Mouse (Mus musculus) layer of hippocampus, adult 9-10 months (tissue): ENCODE results near the gene Hexim2.

ENCODE experiments used
- DNase-seq: peaks from one replicate; pipeline ENCODE4 v3.0.0; 2022; ENCODE audit warnings: low spot score

The Hexim2 gene

DNA sequence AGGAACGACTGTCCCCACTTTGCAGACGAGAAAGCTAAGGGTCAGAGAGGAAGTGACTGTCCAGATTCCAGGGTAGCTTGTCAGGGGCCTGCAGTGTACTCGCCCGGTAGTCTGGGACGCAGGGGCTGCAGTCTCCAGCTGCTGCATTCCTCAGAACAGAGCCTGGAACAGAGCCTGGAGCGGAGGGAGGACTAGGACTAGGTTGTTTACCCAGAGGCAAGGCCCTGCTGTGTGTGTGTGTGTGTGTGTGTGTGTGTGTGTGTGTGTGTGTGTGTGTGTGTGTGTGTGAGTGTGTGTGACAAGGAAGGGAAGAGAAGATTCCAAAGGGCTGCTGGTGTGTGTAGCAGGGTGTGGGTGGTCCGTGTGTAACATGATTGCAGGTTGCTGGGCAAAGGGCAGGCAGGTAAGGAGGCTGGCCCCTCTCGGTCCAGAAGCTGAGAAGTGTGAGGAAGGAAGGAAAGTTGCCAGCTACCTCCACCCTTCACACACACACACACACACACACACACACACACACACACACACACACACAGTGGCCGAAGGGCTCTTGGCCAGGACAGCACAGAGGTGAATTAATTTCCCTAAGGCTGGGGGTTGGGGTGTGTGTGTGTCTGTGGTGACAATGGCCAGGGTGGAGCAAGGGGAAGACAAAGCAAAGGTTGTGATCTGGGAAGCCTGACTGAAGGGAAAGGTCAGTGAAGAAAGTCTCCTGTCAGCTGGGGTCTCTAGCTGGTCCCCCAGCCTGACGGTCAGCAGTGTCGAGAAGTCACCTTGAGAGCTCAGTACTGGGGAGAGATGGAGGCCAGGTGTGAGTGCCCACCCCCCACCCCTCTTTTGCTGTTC is 9.1 kb downstream of the Hexim2 start:
- no peak for DNase-seq

DNA sequence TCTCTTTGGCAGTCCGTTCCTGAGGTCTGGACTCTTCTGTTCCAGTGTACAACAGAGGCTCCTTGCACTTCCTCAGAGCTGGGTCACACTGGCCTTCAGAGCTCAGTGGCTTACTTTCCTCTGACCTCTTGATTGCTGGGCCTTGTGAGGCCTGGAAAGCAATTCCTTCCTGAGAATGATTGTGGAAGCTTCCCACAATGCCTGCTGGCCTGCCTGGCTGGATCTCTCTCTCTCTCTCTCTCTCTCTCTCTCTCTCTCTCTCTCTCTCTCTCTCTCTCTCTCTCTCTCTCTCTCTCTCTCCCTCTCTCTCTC is 9.7 kb downstream of the Hexim2 start:
- no peak for DNase-seq

DNA sequence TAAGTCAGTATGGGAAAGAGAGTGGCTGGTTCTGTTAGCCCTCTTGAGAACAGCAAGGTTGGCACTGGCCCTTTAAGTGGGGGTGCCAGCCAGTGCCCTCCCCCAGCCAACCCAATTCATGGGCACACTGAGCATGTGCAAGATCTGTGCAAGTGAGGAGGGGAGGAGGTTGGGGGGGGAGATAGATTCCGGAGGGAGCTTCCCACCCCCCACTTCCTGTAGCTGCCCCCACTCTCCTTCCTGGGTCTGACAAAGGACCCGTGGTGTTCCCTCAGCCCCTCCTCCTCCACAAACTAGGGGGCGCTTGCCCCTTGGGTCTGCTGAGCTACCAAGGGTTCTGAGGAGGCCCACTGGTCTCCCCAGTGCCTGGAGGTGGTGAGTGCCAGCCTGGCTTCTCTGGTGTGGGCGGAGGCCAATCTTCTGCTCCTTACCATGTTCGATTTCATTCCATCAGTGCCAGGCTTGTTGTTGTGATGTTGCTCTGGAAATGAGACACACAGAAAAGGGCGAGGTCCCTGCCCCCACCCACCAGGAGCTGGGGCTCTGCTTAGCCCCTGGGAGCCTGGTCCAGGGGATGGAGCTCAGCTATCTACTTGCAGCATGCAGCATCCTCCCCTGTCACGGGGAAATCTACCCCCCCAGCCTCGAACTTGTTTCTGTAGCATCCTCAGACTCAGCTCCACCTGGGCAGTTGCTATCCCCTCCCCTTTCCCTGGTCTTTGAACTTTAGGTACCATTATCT is 10.4 kb downstream of the Hexim2 start:
- DNase-seq, result peak; percentile 84

DNA sequence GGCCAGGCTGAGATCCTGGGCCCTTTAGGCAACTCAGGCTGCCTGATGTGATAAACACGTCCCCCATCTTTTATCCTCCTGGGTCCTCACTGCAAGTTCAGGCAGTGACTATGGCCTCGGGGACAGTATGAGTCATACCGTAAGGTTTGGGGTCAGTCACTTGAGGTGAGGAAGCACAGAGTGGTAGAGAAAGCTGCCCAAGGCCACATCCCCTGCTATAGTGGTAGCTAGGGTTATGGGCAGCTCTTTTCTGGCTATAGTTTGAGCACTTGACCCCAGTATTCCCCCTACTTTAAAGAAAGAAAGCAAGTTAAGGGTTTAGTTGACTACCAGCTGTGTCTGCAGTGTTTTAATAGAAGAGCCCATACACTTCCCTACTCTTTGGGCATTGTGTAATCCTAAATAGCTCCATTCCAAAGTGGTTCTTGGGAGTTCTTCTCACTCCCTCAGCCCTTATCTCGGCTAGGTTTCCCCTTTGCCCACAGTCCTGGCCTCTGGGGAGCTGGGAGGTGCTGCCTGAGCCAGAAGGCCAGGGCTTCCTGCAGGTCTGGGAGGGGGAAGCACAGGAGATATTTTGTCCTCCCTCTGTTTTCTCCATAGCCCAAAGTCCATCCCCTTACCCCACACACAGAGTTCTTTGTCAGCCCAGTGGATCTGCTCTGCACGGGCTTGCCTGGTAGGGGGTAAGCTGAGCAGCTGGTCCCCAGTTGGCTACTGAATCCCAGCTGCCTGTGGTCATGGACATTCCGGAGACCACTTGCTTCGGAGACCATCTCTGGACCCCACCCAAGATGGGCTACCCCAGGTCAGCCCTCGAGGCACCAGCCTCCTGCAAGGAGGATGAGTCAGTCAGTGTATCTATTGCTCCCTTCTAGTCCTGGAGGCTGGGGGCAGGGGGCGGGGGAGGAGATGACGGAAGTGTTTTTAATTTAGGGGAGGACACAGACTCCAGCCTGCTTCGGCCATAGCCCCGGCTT is 12.4 kb downstream of the Hexim2 start:
- no peak for DNase-seq

DNA sequence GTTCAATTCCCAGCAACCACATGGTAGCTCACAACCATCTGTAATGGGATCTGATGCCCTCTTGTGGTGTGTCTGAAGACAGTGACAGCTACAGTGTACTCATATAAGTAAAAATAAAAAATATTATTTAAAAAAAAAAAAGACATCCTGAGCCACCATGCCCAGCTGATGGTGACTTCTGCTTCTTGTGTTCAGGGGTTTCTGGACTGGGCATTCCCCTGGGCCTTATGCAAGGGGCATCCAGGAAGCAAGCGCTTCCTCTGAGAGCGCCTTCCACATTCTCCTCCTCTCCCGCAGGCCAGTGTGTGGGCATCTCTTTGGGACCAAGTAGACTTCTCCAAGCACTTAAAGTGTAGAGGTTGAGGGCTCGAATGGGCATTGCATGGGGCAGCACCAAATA is 14.2 kb downstream of the Hexim2 start:
- DNase-seq, result no peak

DNA sequence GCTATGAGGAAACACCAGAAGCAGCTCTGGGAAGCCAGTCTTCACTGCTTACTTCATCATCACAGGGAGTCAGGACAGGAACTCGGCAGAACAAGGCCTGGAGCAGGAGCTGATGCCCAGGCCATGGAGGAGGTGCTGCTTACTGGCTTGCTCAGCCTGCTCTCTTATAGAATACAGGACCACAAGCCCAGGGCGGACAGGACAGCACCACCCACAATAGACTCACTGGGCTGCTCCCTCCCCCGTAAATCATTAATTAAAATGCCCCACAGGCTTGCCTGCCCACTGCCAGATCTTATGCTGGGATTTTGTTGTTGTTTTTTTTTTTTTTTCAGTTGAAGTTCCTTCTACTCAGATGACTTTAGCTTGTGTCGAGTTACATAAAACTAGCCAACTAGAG is 15.5 kb downstream of the Hexim2 start:
- no peak for DNase-seq

DNA sequence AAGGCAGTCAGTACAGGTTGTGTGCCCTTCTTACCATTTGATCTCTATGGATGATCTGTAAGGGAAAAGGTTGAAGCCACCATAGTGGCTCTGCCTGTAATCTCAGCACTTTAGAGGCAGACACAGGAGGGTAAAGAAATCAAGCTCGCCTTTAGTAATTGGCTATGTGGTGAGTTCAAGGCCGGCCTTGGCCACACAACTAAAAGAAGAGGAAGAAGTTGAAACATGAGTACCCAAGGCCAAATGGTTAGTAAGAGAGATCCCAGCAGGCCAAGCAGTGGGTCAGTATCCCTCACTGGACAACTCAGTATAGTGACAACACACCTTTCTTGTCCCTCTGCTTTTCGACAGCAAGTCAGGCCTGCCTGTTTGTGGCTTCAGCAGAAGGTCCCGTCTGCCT is 17.5 kb downstream of the Hexim2 start:
- DNase-seq, result no peak

DNA sequence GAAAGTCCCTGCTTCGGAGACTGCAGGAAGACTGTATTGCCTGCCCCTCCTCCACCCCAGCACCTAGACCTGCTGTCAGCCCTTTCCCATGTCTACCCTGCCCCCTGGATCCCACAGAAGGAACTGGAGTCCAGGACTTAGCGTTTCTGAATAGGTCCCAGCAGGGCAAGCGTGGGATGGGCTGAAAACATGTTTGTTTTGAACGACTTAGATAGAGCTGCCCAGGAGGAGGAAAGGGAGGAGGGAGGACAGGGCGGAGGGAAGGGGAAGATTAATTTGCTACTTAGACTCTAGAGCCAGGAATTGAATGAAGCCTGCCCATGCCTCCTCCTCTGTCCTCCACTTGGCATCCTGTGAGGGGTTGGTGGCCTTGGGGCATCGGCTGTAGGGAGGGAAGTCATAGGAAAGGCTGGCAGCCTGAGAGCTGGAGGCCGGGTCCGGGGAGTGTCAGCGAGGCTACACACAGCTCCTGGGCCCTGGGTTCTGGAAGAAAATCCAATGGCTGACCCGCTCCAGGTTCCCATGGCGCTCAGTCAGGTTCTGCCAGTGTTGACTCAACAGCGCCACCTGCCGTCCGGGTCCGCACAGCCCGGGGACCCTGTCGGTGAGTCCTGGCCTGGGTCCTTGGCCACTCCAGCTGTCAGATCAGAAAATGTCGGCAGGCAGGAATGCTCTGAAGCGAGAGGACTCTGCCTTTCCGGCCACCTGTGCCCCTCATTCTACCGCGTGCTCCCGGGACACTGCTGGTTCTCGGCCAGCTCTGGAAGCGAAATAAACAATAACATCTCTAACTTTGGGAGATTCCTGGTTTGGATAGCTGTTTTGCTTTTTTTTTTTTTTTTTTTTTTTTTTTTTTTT is 26.6 kb downstream of the Hexim2 start:
- DNase-seq, result peak; percentile 90

DNA sequence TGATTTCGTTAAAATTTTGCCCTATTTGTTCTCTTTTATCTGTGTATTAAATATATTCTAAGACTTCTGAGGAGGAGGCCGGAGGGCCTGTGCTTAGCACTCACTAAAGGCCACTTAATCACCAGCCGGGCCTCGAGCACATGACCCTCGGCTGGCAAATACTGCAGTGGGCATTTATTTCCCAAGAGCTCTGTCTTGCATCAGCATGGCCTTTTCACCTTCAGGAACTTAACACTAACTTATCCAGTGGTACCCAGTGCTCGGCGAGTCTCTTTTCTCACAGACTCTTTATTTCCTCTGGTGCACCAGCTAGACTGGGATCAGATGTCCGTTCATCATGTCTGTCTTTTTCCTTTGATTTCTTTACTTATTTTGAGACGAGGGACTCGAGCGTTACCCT is 28.5 kb downstream of the Hexim2 start:
- no peak for DNase-seq

DNA sequence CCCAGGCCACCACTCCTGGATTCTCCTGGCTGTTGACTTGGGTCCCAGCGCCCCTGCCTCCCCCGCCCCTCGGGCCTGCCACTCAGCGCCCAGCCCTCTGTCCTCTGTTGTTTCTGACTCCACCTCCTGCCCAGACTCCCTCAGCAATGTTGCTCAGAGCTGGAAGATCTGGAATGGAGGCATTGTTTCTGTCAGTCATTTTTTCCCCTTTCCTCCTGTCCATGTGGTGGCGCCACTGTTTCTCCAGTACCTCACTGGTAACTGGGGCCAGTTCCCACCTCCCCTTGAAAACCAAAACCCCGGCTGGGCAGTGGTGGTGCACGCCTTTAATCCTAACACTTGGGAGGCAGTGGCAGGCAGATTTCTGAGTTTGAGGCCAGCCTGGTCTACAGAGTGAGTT is 29.2 kb downstream of the Hexim2 start:
- DNase-seq, result no peak

DNA sequence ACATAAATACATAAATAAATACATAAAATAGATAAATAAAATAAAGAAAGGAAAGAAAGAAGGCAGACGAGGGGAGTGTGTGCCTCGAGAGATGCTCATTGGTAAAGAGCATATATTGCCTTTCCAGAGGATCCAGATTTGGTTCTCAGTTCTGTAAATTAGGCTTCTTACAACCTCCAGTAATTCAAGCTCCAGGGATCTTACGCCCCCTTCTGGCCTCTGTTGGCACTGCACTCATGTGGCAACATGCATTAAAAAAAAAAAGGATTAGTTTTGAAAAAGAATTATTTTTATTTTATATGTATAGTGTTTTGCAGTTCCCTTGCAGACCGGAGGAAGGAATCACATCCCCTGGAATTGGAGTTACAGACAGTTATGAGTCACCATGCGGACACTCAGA is 29.9 kb downstream of the Hexim2 start:
- no peak for DNase-seq

DNA sequence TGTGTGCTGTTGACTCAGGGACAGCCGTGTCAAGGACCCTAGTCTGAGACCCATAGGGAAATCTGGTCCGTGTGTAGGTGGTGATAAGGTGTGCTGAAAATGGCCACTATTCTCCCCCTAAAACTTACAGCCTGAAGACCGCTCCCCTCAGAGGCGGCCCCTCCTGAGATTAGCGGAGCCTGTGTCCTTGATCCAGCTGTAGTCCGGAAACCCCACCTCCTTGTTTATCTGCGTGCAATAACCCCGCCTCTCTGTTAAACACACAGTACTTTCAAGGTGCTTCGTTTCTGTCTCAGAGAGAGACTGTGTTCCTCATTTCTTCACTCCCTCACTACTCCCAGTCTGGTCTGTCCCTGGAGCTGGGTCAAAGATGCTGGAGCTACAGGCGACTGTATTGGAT is 32.2 kb downstream of the Hexim2 start:
- DNase-seq, result no peak

DNA sequence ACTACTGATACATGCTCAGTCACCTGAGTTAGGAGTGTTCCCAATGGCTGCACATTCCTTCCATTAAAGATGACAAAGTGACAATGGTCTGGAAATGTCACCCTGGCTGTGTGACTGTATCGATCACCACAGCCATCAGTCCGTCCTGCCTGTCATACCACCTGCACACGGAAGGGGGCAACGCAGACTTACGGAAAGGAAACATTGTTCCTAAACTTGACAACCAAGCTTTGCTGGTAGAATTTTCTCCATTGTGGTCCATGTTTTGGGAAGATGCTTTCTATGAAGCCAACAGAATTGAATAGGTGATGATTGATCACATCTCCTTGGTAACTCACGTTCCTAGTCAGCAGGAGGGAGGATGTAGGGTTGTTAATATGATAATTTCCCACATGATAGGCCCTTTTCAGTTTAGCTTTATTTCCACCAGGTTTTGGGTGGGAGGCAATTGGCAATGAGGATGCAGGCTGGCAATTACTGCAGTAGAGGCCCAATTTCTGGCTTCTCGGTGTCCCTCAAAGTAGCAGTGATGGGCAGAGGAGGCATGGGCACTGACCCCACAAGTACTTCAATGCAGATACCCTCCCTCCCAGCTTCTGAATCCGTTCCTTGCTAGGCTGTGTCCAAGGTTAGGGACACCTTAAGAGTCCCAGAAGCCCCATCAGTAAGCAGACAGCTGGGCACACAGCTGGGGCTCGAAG is 36.6 kb downstream of the Hexim2 start:
- peak; percentile 92 for DNase-seq

DNA sequence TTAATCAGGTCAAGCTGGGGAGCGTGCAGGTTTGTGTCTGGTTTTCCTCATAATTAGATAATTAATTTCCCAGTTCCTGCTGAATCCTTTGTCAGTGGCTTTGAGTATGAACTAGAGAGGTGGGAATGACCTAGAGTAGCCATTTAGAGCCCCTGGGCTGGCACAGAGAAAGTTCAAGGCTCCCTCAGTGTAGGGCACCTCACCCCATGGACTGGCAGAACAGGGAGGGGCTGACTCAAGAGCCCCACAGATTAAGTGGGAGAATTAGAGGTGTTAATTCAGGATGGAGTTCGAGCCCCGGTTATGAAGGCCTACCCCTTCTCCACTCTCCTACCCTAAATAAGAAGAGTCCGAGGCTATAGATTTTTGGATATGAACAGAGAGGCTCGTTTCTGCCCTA is 37.4 kb downstream of the Hexim2 start:
- no peak for DNase-seq

DNA sequence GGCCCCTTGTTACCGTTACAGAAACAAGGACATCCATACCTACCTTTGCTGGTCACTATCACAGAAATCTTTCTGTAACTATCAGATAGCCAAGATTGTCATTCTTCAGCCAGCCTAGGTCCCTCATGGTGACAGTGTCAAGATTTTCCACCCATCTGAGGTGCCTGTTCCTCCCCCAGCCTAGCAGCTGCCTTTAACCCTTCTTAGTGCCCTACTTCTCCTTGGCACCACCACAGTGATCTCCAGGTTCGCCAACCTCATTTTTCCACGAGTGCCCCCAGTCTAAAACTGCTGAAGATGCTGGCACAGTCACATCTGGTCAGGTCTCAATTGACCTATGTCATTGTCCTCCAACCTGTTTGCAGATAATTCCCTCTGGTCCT is 37.9 kb downstream of the Hexim2 start:
- no peak for DNase-seq

DNA sequence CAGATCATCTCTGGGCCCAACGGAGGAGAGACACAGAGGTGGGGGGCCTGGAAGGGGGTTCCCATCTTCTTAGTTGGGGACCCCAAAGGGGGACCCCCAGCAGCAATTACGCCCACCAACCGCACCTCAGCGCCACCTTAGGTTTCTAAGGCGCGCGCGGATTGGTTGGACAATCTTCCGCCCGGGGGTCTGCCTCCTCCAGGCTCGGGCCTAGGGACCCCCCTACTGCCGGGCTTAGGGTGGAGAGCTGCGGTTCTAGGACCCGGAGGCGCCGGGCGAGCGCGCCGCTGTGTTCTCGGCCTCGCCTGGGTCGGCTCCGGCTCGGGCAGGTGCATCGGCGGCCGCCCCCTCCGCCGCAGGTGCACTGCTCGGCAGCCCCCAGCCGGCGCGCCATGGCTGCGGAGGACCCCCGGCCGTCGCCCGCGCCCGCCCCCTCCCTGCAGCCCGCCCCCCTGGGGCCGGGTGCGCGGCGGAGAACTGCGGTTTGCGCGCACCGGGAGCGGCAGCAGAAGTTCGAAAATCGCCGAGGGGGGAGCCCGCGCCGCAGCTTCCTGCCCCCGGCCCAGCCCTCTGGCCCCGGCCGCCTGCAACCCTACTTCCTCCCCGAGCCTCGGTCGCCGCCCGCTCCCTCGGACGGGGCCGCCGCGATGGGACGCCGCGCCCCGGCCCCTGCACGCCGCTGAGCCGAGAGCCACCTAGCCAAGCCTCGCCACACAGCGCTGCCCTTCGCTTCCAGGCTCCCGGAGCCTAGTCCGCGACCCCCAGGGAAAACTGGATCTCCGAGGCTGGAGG is 38.5 kb downstream of the Hexim2 start, which contains the start of gene Fmnl1:
Gene Fmnl1, plus strand, starts transcription at position 614 of the 792 bp plus-strand sequence.
- no peak for DNase-seq

DNA sequence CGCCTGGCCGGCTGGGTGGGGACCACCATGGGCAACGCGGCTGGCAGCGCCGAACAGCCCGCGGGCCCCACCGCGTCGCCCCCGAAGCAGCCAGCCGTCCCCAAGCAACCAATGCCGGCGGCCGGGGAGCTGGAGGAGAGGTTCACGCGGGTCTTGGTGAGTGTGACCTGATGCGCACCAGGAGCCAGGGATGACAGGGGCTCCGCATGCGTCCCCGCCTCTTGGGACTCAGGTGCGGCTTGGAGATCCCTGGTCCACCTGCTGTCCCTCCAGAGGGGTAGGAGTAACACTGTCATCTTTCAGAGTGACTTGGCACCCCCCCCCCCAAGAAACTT is 39.0 kb downstream of the Hexim2 start:
- DNase-seq, result no peak

DNA sequence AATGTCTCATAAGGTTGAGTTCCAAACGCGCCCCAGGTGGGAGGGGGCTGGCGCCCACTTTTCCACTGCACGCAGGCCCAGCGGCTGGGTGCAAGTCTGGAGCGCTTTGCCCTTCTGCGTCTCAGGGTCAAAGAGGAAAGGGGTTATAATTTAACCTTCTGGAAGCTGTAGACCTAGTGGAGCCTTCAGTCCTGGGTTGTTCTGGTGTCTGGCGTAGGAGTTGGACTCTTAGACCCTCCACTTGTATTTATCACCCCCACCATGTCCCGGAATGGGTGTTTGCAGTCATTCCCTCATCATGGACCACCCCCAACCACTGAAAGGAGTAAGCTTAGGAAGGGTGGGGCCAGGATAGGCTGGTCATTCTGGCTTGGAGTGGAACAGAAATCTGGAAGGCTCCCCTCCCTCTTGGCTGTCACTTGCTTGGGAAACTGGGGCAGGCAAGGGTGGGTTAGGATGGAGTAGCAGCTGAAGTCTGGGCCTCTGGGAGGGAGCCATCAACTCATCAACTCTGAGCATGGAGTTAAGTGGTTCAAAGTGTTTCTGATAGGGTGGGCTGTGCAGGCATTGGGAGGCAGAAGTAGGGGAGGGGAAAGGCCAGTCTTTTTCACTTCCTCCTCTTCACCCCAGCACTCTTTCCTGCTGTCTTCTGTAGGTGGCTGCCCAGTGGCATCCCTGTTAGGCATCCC is 39.6 kb downstream of the Hexim2 start:
- no peak for DNase-seq

DNA sequence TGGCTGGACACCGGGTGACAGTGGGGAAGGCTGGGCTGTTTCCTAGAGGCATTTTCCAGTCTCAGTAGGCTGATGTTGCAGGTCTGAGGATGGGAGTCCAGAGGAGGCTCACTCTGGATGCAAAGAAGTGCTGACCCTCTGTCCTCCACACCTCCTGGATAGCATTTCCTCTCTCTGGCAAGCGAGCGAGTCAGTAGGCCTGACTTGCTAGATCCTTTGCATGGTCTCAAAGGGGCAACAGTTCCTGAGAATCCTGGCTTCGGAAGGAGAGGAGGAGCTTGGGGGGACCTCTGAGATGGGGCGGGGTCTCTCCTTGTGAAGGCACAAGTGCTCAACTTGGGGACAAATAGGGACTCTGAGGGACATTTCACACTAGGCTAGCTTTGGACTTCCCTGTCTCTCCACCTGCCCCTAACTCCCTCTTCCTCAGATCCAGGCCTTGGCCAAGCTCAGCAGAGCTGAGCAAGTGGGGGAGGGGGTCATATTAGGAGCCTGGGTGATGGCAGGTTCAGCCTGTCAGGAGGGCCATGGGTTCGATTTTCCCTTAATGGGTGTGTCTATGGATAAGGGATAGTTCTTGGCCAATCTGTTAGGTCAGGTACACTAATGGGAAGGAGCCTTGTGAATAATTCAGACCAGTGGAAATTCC is 40.3 kb downstream of the Hexim2 start:
- DNase-seq, result no peak
